Mouse (Mus musculus) cerebellum, adult 2 months (tissue): Measurements from ENCODE around the gene Gfi1b.

Experiments
- CTCF ChIP-seq: fragments of 200-500 bp; IDR thresholded peaks from 2 replicates; pipeline ENCODE4 v1.5.1; 2011; ENCODE audit warnings: low read depth, mild to moderate bottlenecking, control low read depth, low read length, moderate library complexity, borderline replicate concordance; ENCODE audit not compliant: insufficient read depth
- POLR2A ChIP-seq: fragments of 200-500 bp; IDR thresholded peaks from 2 replicates; pipeline ENCODE4 v1.6.1; 2011; ENCODE audit warnings: low read length, control low read depth, borderline replicate concordance; ENCODE audit not compliant: insufficient read depth

- TF ChIP-seq POLR2A (no peak), CTCF (no peak; the same call in 1 of the 2 replicates)
These were observed 18.0 kb upstream of the Gfi1b start for GRCm38 (mm10) chr2:28639794-28640193.
